Mouse (Mus musculus): ENCODE measurements around the gene Abca17. TPM values are rescaled to one million over a fixed set of nuclear protein-coding genes. Genes with fewer than 3 reads are reported as not detected.

Gene Abca17
- polyA plus RNA-seq, 1 experiment from 2014 or later, result not detected

DNA sequence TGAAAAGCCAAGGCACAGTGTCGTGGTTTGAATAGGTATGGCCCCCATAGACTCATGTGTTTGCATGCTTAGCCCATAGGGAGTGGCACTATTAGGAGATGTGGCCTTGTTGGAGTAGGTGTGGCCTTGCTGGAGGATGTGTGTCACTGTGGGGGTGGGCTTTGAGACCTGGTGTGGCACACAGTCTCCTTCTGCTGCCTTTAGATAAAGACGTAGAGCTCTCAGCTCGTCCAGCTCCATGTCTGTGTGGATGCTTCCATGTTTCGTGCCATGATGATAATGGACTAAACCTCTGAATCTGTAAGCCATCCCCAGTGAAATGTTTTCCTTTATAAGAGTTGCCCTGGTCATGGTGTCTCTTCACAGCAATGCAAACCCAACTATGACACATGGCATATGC is 71.0 kb downstream of the Abca17 start:
- Histone ChIP-seq H3K4me1 (replicated peaks) (peaks cover 6% of the 10 kb centered on the region), H3K9me3 (0 out of 2 replicates have a peak, but pooled peaks cover 3% of the 10 kb centered on the region), H3K36me3 (no peaks in the 10 kb centered on the region), H3K4me3 (replicated peaks) (no peak overlapping the region), H3K27me3 (no peaks in the 10 kb centered on the region; the same call in 1 of the 2 replicates), H3K27ac (no peak overlapping the region), H3K9ac (replicated peaks) (no peak overlapping the region), H3K4me2 (no peak overlapping the region)
- 78% methylated on average over 4 of the region's 4 CpGs for WGBS
- no peak for ATAC-seq (ENCODE audit: insufficient number of reproducible peaks, insufficient read depth, low FRiP score, low TSS enrichment, low read depth)

- Histone ChIP-seq H3K9ac (replicated peaks) (no peak overlapping the region), H3K27ac (no peak overlapping the region)
- WGBS, result 87% methylated on average over 1 of the region's 1 CpGs
Observed at GRCm38 (mm10) chr17:24267133-24267532, 83.7 kb downstream of the Abca17 start.

GRCm38 (mm10) chr17:24264766-24265165 is 86.1 kb downstream of the Abca17 start:
- no peaks in the 10 kb centered on the region for H3K27me3 ChIP-seq
- H3K36me3 ChIP-seq, result no peaks in the 10 kb centered on the region
- 89% methylated on average over 2 of the region's 2 CpGs for WGBS
- no peak for ATAC-seq (ENCODE audit: insufficient number of reproducible peaks, insufficient read depth, low FRiP score, low TSS enrichment, low read depth)
- no peak overlapping the region for H3K9ac ChIP-seq (replicated peaks)
- no peak overlapping the region for H3K4me2 ChIP-seq
- H3K4me3 ChIP-seq (replicated peaks), result no peak overlapping the region
- H3K27ac ChIP-seq, result no peak overlapping the region
- no peaks in the 10 kb centered on the region; the same call in 1 of the 2 replicates for H3K9me3 ChIP-seq
- no peaks in the 10 kb centered on the region for H3K4me1 ChIP-seq (replicated peaks)

More at GRCm38 (mm10) chr17:24267133-24267532, 83.7 kb downstream of the Abca17 start:
- H3K27me3 ChIP-seq, result no peaks in the 10 kb centered on the region
- no peak overlapping the region for H3K4me2 ChIP-seq
- H3K4me3 ChIP-seq (replicated peaks), result no peak overlapping the region
- H3K9me3 ChIP-seq, result no peaks in the 10 kb centered on the region; the same call in 1 of the 2 replicates
- no peaks in the 10 kb centered on the region for H3K36me3 ChIP-seq
- H3K4me1 ChIP-seq (replicated peaks), result no peaks in the 10 kb centered on the region
- no peak for ATAC-seq (ENCODE audit: insufficient number of reproducible peaks, insufficient read depth, low FRiP score, low TSS enrichment, low read depth)

- Histone ChIP-seq H3K36me3 (no peaks in the 10 kb centered on the region), H3K9ac (replicated peaks) (no peak overlapping the region), H3K27me3 (no peaks in the 10 kb centered on the region), H3K4me2 (0 out of 2 replicates have a peak overlapping the region, but pooled peaks have one; percentile 2), H3K27ac (peak overlapping the region; percentile 42; the same call in 1 of the 2 replicates), H3K9me3 (no peaks in the 10 kb centered on the region; the same call in 1 of the 2 replicates), H3K4me3 (replicated peaks) (no peak overlapping the region), H3K4me1 (replicated peaks) (no peaks in the 10 kb centered on the region)
- no peak for ATAC-seq (ENCODE audit: insufficient number of reproducible peaks, insufficient read depth, low FRiP score, low TSS enrichment, low read depth)
- WGBS, result 40% methylated on average over 4 of the region's 4 CpGs
Observed at GRCm38 (mm10) chr17:24260516-24260915, 90.4 kb downstream of the Abca17 start.

DNA sequence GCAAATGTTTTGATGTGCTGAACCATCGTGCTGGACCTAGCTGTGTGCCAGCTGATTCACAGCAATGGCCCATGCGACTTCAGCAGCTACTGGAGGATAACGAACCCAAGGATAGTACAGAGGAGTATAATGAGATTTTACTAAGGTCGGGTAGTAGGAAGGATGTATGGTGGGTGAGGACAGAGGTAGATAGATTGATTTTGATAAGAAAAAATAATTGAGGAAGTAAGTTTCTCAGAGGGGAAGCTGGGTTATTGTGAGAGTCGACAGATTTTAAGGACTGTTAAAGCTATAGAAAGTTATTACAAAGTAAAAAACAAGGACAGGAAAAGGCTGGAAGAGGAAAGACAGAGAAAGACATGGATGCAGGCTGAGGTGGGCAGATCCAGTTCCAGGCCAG is 91.2 kb downstream of the Abca17 start:
- Histone ChIP-seq H3K9ac (replicated peaks) (no peak overlapping the region), H3K27me3 (no peaks in the 10 kb centered on the region), H3K4me1 (replicated peaks) (no peaks in the 10 kb centered on the region), H3K9me3 (no peaks in the 10 kb centered on the region; the same call in 1 of the 2 replicates), H3K27ac (no peak overlapping the region), H3K4me3 (replicated peaks) (no peak overlapping the region), H3K36me3 (no peaks in the 10 kb centered on the region), H3K4me2 (no peak overlapping the region)
- 63% methylated on average over 5 of the region's 5 CpGs for WGBS
- ATAC-seq (ENCODE audit: insufficient number of reproducible peaks, insufficient read depth, low FRiP score, low TSS enrichment, low read depth), result no peak

DNA sequence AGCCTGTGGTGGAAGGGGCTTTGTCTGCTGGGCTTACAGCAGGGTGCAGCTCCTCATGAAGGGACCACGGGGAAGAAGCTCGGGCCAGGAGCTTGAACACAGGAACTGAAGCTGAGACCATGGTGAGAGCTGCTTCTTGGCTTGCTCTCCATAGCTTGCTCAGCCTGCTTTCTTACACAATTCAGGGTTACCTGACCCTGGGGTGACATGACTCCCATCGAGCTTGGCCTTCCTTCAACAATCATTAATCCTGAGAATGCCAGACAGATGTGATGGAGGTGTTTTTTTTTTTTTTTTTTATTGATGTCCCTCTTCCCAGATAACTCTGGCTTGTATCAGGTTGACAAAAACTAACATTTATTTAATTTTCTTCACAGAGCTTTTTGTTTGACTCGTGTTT is 91.9 kb downstream of the Abca17 start:
- WGBS, result 76% methylated on average over 4 of the region's 4 CpGs
- ATAC-seq (ENCODE audit: insufficient number of reproducible peaks, insufficient read depth, low FRiP score, low TSS enrichment, low read depth), result no peak
- Histone ChIP-seq H3K4me2 (no peak overlapping the region), H3K27ac (no peak overlapping the region), H3K4me1 (replicated peaks) (no peaks in the 10 kb centered on the region), H3K9me3 (no peaks in the 10 kb centered on the region; the same call in 1 of the 2 replicates), H3K27me3 (no peaks in the 10 kb centered on the region), H3K4me3 (replicated peaks) (no peak overlapping the region), H3K36me3 (no peaks in the 10 kb centered on the region), H3K9ac (replicated peaks) (no peak overlapping the region)

GRCm38 (mm10) chr17:24252329-24252728 is 98.5 kb downstream of the Abca17 start:
- WGBS, result 97% methylated on average over 2 of the region's 2 CpGs
- ATAC-seq (ENCODE audit: insufficient number of reproducible peaks, insufficient read depth, low FRiP score, low TSS enrichment, low read depth), result no peak
- Histone ChIP-seq H3K4me2 (peak overlapping the region; percentile 67), H3K9me3 (no peaks in the 10 kb centered on the region), H3K9ac (replicated peaks) (no peak overlapping the region), H3K4me1 (replicated peaks) (peaks cover 13% of the 10 kb centered on the region), H3K27ac (no peak overlapping the region), H3K4me3 (replicated peaks) (no peak overlapping the region), H3K36me3 (peaks cover 18% of the 10 kb centered on the region), H3K27me3 (no peaks in the 10 kb centered on the region)

DNA sequence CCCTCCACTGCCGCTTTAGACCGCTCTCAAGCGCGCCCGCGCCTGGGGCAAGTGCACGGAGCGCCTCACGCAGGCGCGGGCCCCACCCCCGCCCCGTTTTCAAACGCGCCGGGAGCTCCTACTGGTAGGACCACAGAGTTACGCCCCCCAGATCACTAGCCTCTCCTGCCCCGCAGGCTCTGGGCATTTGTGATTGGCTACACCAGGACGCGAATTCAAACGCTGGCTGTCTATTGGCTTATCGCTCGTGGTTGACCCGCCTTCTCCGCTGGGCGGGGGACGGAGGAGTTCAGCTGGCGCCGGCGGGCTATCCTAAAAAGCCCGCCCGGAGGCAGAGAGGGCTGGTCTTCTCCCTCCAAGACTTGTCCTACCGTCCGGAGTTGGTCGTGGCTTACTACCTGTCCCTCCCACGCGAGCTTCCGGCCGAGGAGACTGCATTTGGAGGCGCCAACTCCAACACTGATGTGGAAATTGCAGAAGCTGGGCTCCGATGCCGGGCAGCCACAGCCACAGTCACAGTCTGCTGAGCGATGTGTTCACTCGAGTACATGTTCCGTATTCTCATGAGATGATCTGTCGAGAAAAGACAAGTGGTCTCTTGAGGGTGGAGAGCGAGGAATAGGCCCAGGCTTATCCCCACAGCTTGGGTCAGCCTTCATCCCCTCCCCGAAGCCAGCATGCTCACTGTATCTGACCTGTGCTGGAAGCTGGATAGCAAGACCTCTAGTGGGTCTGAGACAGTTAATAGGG is 99.4 kb downstream of the Abca17 start, which contains the start of gene Ccnf:
TSS of gene Ccnf (minus strand) at position 165 of the 750 bp plus-strand sequence.
- Histone ChIP-seq H3K4me2 (peak within 1 kb of the TSS; percentile 67), H3K9me3 (no peaks in the 10 kb centered on the region), H3K4me3 (replicated peaks) (peak within 1 kb of the TSS; percentile 75), H3K27me3 (no peaks in the 10 kb centered on the region), H3K4me1 (replicated peaks) (peaks cover 13% of the 10 kb centered on the region), H3K27ac (peak within 1 kb of the TSS; percentile 86), H3K36me3 (peaks cover 26% of the 10 kb centered on the region), H3K9ac (replicated peaks) (peak within 1 kb of the TSS; percentile 85)
- ATAC-seq (ENCODE audit: insufficient number of reproducible peaks, insufficient read depth, low FRiP score, low TSS enrichment, low read depth), result peak; percentile 99
- 1% methylated on average over 48 of the region's 48 CpGs for WGBS

DNA sequence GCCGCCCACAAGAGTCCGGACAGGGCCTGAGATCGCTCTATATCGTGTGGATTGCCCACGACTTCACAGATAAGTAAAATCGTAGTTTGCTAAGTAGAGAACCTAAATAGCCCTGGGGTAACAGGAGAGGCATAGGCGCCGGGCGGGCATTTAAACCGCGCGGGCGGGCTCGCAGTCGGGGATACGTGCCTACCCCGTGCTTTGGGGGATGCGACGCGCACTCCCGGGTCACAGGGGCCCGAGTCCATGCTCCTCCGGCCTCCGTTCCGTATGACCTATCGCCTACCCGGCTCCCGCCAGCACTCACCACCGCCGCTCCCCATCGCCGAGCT is 99.9 kb downstream of the Abca17 start:
- Histone ChIP-seq H3K9ac (replicated peaks) (peak overlapping the region; percentile 85), H3K9me3 (no peaks in the 10 kb centered on the region), H3K36me3 (peaks cover 31% of the 10 kb centered on the region), H3K27me3 (no peaks in the 10 kb centered on the region), H3K27ac (peak overlapping the region; percentile 74), H3K4me1 (replicated peaks) (peaks cover 13% of the 10 kb centered on the region), H3K4me2 (peak overlapping the region; percentile 67), H3K4me3 (replicated peaks) (peak overlapping the region; percentile 75)
- ATAC-seq (ENCODE audit: insufficient number of reproducible peaks, insufficient read depth, low FRiP score, low TSS enrichment, low read depth), result no peak; the same call in 1 of the 2 replicates
- under 1% methylated on average over 32 of the region's 32 CpGs for WGBS

GRCm38 (mm10) chr17:24248641-24249040 is 102.2 kb downstream of the Abca17 start:
- peaks cover 13% of the 10 kb centered on the region for H3K4me1 ChIP-seq (replicated peaks)
- ATAC-seq (ENCODE audit: insufficient number of reproducible peaks, insufficient read depth, low FRiP score, low TSS enrichment, low read depth), result no peak
- H3K36me3 ChIP-seq, result peaks cover 49% of the 10 kb centered on the region
- H3K4me3 ChIP-seq (replicated peaks), result no peak overlapping the region
- WGBS, result 93% methylated on average over 2 of the region's 2 CpGs
- no peak overlapping the region for H3K9ac ChIP-seq (replicated peaks)
- no peak overlapping the region for H3K27ac ChIP-seq
- H3K4me2 ChIP-seq, result no peak overlapping the region
- peaks cover 11% of the 10 kb centered on the region for H3K9me3 ChIP-seq
- no peaks in the 10 kb centered on the region for H3K27me3 ChIP-seq

GRCm38 (mm10) chr17:24244061-24244460 is 106.8 kb downstream of the Abca17 start:
- no peak for ATAC-seq (ENCODE audit: insufficient number of reproducible peaks, insufficient read depth, low FRiP score, low TSS enrichment, low read depth)
- Histone ChIP-seq H3K9ac (replicated peaks) (no peak overlapping the region), H3K9me3 (peaks cover 13% of the 10 kb centered on the region), H3K4me3 (replicated peaks) (no peak overlapping the region), H3K4me1 (replicated peaks) (no peaks in the 10 kb centered on the region), H3K27me3 (no peaks in the 10 kb centered on the region), H3K36me3 (peaks cover 93% of the 10 kb centered on the region), H3K4me2 (no peak overlapping the region), H3K27ac (no peak overlapping the region)
- 98% methylated on average over 8 of the region's 8 CpGs for WGBS

All from limb, embryonic 12.5 days (tissue).